Mouse (Mus musculus) brain, embryonic 14.5 days (tissue): Measurements from ENCODE around the gene B3gnt4. TPM values are rescaled to one million over a fixed set of nuclear protein-coding genes. Genes with fewer than 3 reads are reported as not detected.
"Not testable (repeated sequence)": the region's sequence is repeated elsewhere in the genome, so short reads cannot be mapped to it uniquely, and the experiment has no call there.

ENCODE experiments used
- DNase-seq: peaks from one replicate; pipeline ENCODE4 v3.0.0-alpha.2; 2011; ENCODE audit warnings: low read depth
- CTCF ChIP-seq: fragments of 200-500 bp; IDR thresholded peaks from 2 replicates; pipeline ENCODE4 v1.5.1; 2012; ENCODE audit warnings: inconsistent platforms, mild to moderate bottlenecking, moderate library complexity, borderline replicate concordance; ENCODE audit not compliant: insufficient read depth, insufficient read length; ENCODE audit errors: extremely low read depth
- POLR2A ChIP-seq: fragments of 200-500 bp; IDR thresholded peaks from 2 replicates; pipeline ENCODE4 v1.6.1; 2012; ENCODE audit warnings: mild to moderate bottlenecking, inconsistent platforms, borderline replicate concordance; ENCODE audit not compliant: poor library complexity, insufficient read depth, insufficient read length, severe bottlenecking; ENCODE audit errors: extremely low read depth
- polyA plus RNA-seq: library from polyadenylated mRNA; depleted of rRNA; stranded (reverse); fragments of >200 nt; gene quantifications from 2 replicates; pipeline ENCODE4 v1.2.3, GENCODE M21; 2012

B3gnt4 gene
- polyA plus RNA-seq, 1 experiment: 2.5 TPM

- peak; percentile 97 for DNase-seq
- TF ChIP-seq POLR2A (peak; percentile 44; the same call in 1 of the 2 replicates), CTCF (peak; percentile 54)
These were observed 2.1 kb upstream of the B3gnt4 start for GRCm38 (mm10) chr5:123507936-123508723.

GRCm38 (mm10) chr5:123508921-123509320, 1.3 kb upstream of the B3gnt4 start:
- no peak for TF ChIP-seq POLR2A
- no peak for TF ChIP-seq CTCF
- peak; percentile 38 for DNase-seq

- not testable (repeated sequence) for DNase-seq
These were observed 1.2 kb downstream of the B3gnt4 start for GRCm38 (mm10) chr5:123511426-123511825.

- no peak for DNase-seq
- no peak for TF ChIP-seq CTCF
- TF ChIP-seq POLR2A: no peak
These were observed 1.8 kb downstream of the B3gnt4 start for GRCm38 (mm10) chr5:123512102-123512501.

GRCm38 (mm10) chr5:123514871-123515270, 4.6 kb downstream of the B3gnt4 start:
- TF ChIP-seq CTCF (no peak), POLR2A (no peak)

GRCm38 (mm10) chr5:123520666-123521065, 10.4 kb downstream of the B3gnt4 start:
- no peak for DNase-seq
- no peak for TF ChIP-seq POLR2A
- no peak for TF ChIP-seq CTCF

More at GRCm38 (mm10) chr5:123514871-123515270, 4.6 kb downstream of the B3gnt4 start:
- DNase-seq: no peak

GRCm38 (mm10) chr5:123521621-123522020, 11.4 kb downstream of the B3gnt4 start:
- no peak for DNase-seq
- TF ChIP-seq CTCF (no peak), POLR2A (no peak)

GRCm38 (mm10) chr5:123522166-123522565, 11.9 kb downstream of the B3gnt4 start:
- DNase-seq: no peak
- no peak for TF ChIP-seq CTCF
- TF ChIP-seq POLR2A: no peak

- TF ChIP-seq CTCF (no peak), POLR2A (peak; percentile 93)
- DNase-seq: peak; percentile 99
These were observed 13.6 kb downstream of the B3gnt4 start, which contains the start of gene Diablo for GRCm38 (mm10) chr5:123523692-123524392. Gene Diablo (minus strand): TSS chr5:123524176.

GRCm38 (mm10) chr5:123524393-123524750, 14.1 kb downstream of the B3gnt4 start:
- TF ChIP-seq POLR2A: no peak
- no peak for TF ChIP-seq CTCF
- no peak for DNase-seq

- DNase-seq: no peak
- TF ChIP-seq POLR2A: no peak
These were observed 15.0 kb downstream of the B3gnt4 start, which contains the start of gene Gm49027 for GRCm38 (mm10) chr5:123525281-123525680. Gene Gm49027 (minus strand): TSS chr5:123525488.
